Mouse (Mus musculus): ENCODE measurements around the gene Nop58. TPM values are rescaled to one million over a fixed set of nuclear protein-coding genes. Genes with fewer than 3 reads are reported as not detected.

Nop58 gene
- total and polyA plus RNA-seq, 3 experiments = 297 to 752 (median 523) TPM

- peak; percentile 56 for DNase-seq (ENCODE audit: extremely low read depth)
Observed at GRCm38 (mm10) chr1:59669962-59670630, 14.7 kb upstream of the Nop58 start.

GRCm38 (mm10) chr1:59670641-59671168 is 14.1 kb upstream of the Nop58 start, which contains the start of gene Sumo1:
Gene Sumo1 (minus strand): TSS chr1:59670834.
- peak within 1 kb of the TSS; percentile 64 for H3K27ac ChIP-seq (ENCODE audit: insufficient read depth, low read depth)
- H3K79me2 ChIP-seq (replicated peaks; ENCODE audit: control insufficient read depth, extremely low read depth, insufficient read depth, poor library complexity, severe bottlenecking) = peaks cover 60% of the 10 kb centered on the region
- peak within 1 kb of the TSS; percentile 96 for H3K4me2 ChIP-seq (ENCODE audit: insufficient read depth, low read depth, poor library complexity, severe bottlenecking)
- H3K27me3 ChIP-seq (replicated peaks) = no peaks in the 10 kb centered on the region
- dilution Hi-C loops (cut with MboI; ENCODE audit: extremely low pct_ligation_motif_present, extremely low pct_unique_long_range_greater_than_20kb, low sequenced_read_pairs) (no loop called here), in situ Hi-C loops (cut with MboI; ENCODE audit: low pct_ligation_motif_present, low pct_unique_long_range_greater_than_20kb, low sequenced_read_pairs) (no loop called here)
- H3K4me1 ChIP-seq (ENCODE audit: control insufficient read depth in 1 of 2, insufficient read depth in 2 of 2) = peaks cover 6 to 40% of the 10 kb centered on the region in 2 experiments; a peak in 3 of 4 replicates
- DNase-seq (ENCODE audit: extremely low read depth) = peak; percentile 85
- H3K9me3 ChIP-seq (replicated peaks; ENCODE audit: low read length) = no peaks in the 10 kb centered on the region
- H3K4me3 ChIP-seq (replicated peaks in 1 of 3; ENCODE audit: low read depth in 2 of 3, low read length in 2 of 3, poor library complexity in 1 of 3) = peak within 1 kb of the TSS; percentile 87 to 97 (median 89)
- peak within 1 kb of the TSS; percentile 95 for H3K9ac ChIP-seq (ENCODE audit: insufficient read depth, low read depth)
- peaks cover 2 to 27% of the 10 kb centered on the region in 2 experiments for H3K36me3 ChIP-seq (replicated peaks in 1 of 2; ENCODE audit: control insufficient read depth in 1 of 2, insufficient read depth in 1 of 2, low read length in 1 of 2)
- TF ChIP-seq ELF1 (IDR thresholded peaks at IDR 0.05; ENCODE audit: low read depth, low read length) (peak; percentile 89), CHD1 (IDR thresholded peaks at IDR 0.05; ENCODE audit: low read depth, low read length) (no peak), SIN3A (IDR thresholded peaks at IDR 0.05; ENCODE audit: low read length) (peak; percentile 80), RAD21 (IDR thresholded peaks at IDR 0.05; ENCODE audit: low read depth, low read length) (no peak), JUN (IDR thresholded peaks at IDR 0.05; ENCODE audit: insufficient read depth, low read depth, low read length) (no peak), MAZ (IDR thresholded peaks at IDR 0.05; ENCODE audit: low read depth, low read length) (no peak), MEF2A (IDR thresholded peaks at IDR 0.05; ENCODE audit: borderline replicate concordance, low read depth, low read length) (no peak; the same call in 1 of the 2 replicates), USF1 (IDR thresholded peaks at IDR 0.05; ENCODE audit: low read depth, low read length) (no peak), HCFC1 (IDR thresholded peaks at IDR 0.05; ENCODE audit: low read depth, low read length) (peak; percentile 83), ETS1 (conservative IDR thresholded peaks at IDR 0.05; ENCODE audit: low read depth, low read length) (no peak), CTCF (conservative IDR thresholded peaks at IDR 0.05 in 1 of 2, IDR thresholded peaks at IDR 0.05 in 1 of 2; ENCODE audit: low read depth in 2 of 2, low read length in 2 of 2) (no peak), ZMIZ1 (IDR thresholded peaks at IDR 0.05; ENCODE audit: low read depth, low read length) (peak; percentile 89), RCOR1 (conservative IDR thresholded peaks at IDR 0.05; ENCODE audit: low read depth, low read length) (no peak), SMC3 (IDR thresholded peaks at IDR 0.05; ENCODE audit: low read depth, low read length) (no peak), CHD2 (IDR thresholded peaks at IDR 0.05; ENCODE audit: low read length) (0 out of 2 replicates have a peak, but pooled peaks have one; percentile 36), ZNF384 (IDR thresholded peaks at IDR 0.05; ENCODE audit: low read depth, low read length) (no peak), USF2 (conservative IDR thresholded peaks at IDR 0.05; ENCODE audit: low read depth, low read length) (no peak), MYC (IDR thresholded peaks at IDR 0.05; ENCODE audit: low read depth, low read length) (peak; percentile 63; the same call in 1 of the 2 replicates), POLR2AphosphoS2 (IDR thresholded peaks at IDR 0.05; ENCODE audit: low read depth, low read length) (peak; percentile 76; the same call in 1 of the 2 replicates), BHLHE40 (IDR thresholded peaks at IDR 0.05; ENCODE audit: low read depth, low read length) (0 out of 2 replicates have a peak, but pooled peaks have one; percentile 23), IRF4 (IDR thresholded peaks at IDR 0.05; ENCODE audit: low read depth, low read length) (peak; percentile 50), NRF1 (IDR thresholded peaks at IDR 0.05; ENCODE audit: low read depth, low read length) (0 out of 2 replicates have a peak, but pooled peaks have one; percentile 14)

More at GRCm38 (mm10) chr1:59669962-59670630, 14.7 kb upstream of the Nop58 start:
- Histone ChIP-seq H3K9ac (ENCODE audit: insufficient read depth, low read depth) (peak overlapping the region; percentile 95), H3K9me3 (replicated peaks; ENCODE audit: low read length) (no peaks in the 10 kb centered on the region), H3K4me1 (ENCODE audit: control insufficient read depth in 1 of 2, insufficient read depth in 2 of 2) (peaks cover 6 to 46% of the 10 kb centered on the region in 2 experiments; a peak in 3 of 4 replicates), H3K4me2 (ENCODE audit: insufficient read depth, low read depth, poor library complexity, severe bottlenecking) (peak overlapping the region; percentile 71), H3K79me2 (replicated peaks; ENCODE audit: control insufficient read depth, extremely low read depth, insufficient read depth, poor library complexity, severe bottlenecking) (peaks cover 67% of the 10 kb centered on the region), H3K4me3 (replicated peaks in 1 of 3; ENCODE audit: low read depth in 2 of 3, low read length in 2 of 3, poor library complexity in 1 of 3) (peak overlapping the region; percentile 87 to 97 (median 89)), H3K27me3 (replicated peaks) (no peaks in the 10 kb centered on the region), H3K27ac (ENCODE audit: insufficient read depth, low read depth) (peak overlapping the region; percentile 64), H3K36me3 (replicated peaks in 1 of 2; ENCODE audit: control insufficient read depth in 1 of 2, insufficient read depth in 1 of 2, low read length in 1 of 2) (peaks cover 2 to 23% of the 10 kb centered on the region in 2 experiments)
- in situ Hi-C loops (cut with MboI; ENCODE audit: low pct_ligation_motif_present, low pct_unique_long_range_greater_than_20kb, low sequenced_read_pairs) = no loop called here
- no peak for TF ChIP-seq E2F4 (IDR thresholded peaks at IDR 0.05; ENCODE audit: insufficient replicate concordance, low read depth, low read length)
- TF ChIP-seq MXI1 (IDR thresholded peaks at IDR 0.05; ENCODE audit: low read depth, low read length) = 0 out of 2 replicates have a peak, but pooled peaks have one; percentile 19
- no peak for TF ChIP-seq RAD21 (IDR thresholded peaks at IDR 0.05; ENCODE audit: low read depth, low read length)
- peak; percentile 90 for TF ChIP-seq ZNF384 (IDR thresholded peaks at IDR 0.05; ENCODE audit: low read depth, low read length)
- TF ChIP-seq ETS1 (conservative IDR thresholded peaks at IDR 0.05; ENCODE audit: low read depth, low read length) = peak; percentile 41; the same call in 1 of the 2 replicates
- no peak for TF ChIP-seq SMC3 (IDR thresholded peaks at IDR 0.05; ENCODE audit: low read depth, low read length)
- no peak for TF ChIP-seq TBP (conservative IDR thresholded peaks at IDR 0.05; ENCODE audit: low read depth, low read length)
- TF ChIP-seq SIN3A (IDR thresholded peaks at IDR 0.05; ENCODE audit: low read length) = peak; percentile 60
- peak; percentile 24; the same call in 1 of the 2 replicates for TF ChIP-seq ELF1 (IDR thresholded peaks at IDR 0.05; ENCODE audit: low read depth, low read length)
- TF ChIP-seq ZKSCAN1 (IDR thresholded peaks at IDR 0.05; ENCODE audit: borderline replicate concordance, low read depth, low read length) = no peak
- TF ChIP-seq HCFC1 (IDR thresholded peaks at IDR 0.05; ENCODE audit: low read depth, low read length) = peak; percentile 41; the same call in 1 of the 2 replicates
- TF ChIP-seq UBTF (IDR thresholded peaks at IDR 0.05; ENCODE audit: low read depth, low read length) = 0 out of 2 replicates have a peak, but pooled peaks have one; percentile 36
- no peak for TF ChIP-seq RCOR1 (conservative IDR thresholded peaks at IDR 0.05; ENCODE audit: low read depth, low read length)
- 0 out of 2 replicates have a peak, but pooled peaks have one; percentile 13 for TF ChIP-seq MAX (IDR thresholded peaks at IDR 0.05; ENCODE audit: low read length)
- TF ChIP-seq NELFE (IDR thresholded peaks at IDR 0.05; ENCODE audit: low read depth, low read length) = peak; percentile 18; the same call in 1 of the 2 replicates
- peak; percentile 14; the same call in 1 of the 2 replicates for TF ChIP-seq MEF2A (IDR thresholded peaks at IDR 0.05; ENCODE audit: borderline replicate concordance, low read depth, low read length)
- TF ChIP-seq KAT2A (IDR thresholded peaks at IDR 0.05; ENCODE audit: insufficient replicate concordance, low read length) = 0 out of 2 replicates have a peak, but pooled peaks have one; percentile 25
- TF ChIP-seq BHLHE40 (IDR thresholded peaks at IDR 0.05; ENCODE audit: low read depth, low read length) = no peak
- TF ChIP-seq JUND (conservative IDR thresholded peaks at IDR 0.05; ENCODE audit: low read depth, low read length) = no peak
- dilution Hi-C loops (cut with MboI; ENCODE audit: extremely low pct_ligation_motif_present, extremely low pct_unique_long_range_greater_than_20kb, low sequenced_read_pairs) = no loop called here
